Mouse (Mus musculus): ENCODE measurements around the gene Snapc3. TPM values are rescaled to one million over a fixed set of nuclear protein-coding genes. Genes with fewer than 3 reads are reported as not detected.

Snapc3 gene
- polyA plus RNA-seq, 1 experiment from 2014 or later: 41.1 TPM

Other genes with a start within 250 kb of the Snapc3 start
- gene Ttc39b, start 93.5 kb upstream of the Snapc3 start, polyA plus RNA-seq (2015; fragmentation: Nextera tagmentation; extraction: Ambion mirVana): 3.2 and 4.0 TPM in 2 replicates
- gene Psip1, start 68.7 kb downstream of the Snapc3 start, polyA plus RNA-seq (2015; fragmentation: Nextera tagmentation; extraction: Ambion mirVana): 87.5 and 97.7 TPM in 2 replicates
- 3.4 and 4.5 TPM in 2 replicates for gene Ccdc171, start 107.8 kb downstream of the Snapc3 start, polyA plus RNA-seq (2015; fragmentation: Nextera tagmentation; extraction: Ambion mirVana)